Mouse (Mus musculus) inflammation-experienced regulatory T-cells, adult 16 weeks (primary cell): ENCODE results near the gene 4933436I01Rik. TPM values are rescaled to one million over a fixed set of nuclear protein-coding genes. Genes with fewer than 3 reads are reported as not detected.

ENCODE experiments used
- polyA plus RNA-seq: library from polyadenylated mRNA; unstranded; fragments of 100-300 nt; shearing (Covaris generic); gene quantifications from one replicate; pipeline ENCODE4 v1.2.1, GENCODE M21; 2017

4933436I01Rik gene
- not detected for polyA plus RNA-seq

DNA sequence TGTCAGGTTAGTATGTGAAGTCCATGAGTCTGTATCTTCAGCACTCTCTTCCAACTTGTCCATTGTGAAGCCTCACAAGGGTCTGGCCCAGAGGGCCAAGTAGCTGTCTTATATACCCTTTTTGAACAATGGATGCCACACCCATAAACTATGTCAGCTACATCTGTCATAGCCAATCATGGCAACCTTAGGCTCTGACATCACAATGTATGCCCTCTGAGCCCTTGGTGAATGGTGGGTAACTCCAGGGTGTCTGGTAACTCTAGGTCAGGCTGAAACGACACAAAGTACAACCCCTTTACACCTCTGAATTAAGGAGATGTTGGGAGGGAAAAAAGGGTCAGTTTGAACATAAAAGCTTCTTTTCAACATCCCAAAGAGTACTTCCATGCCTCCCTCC, at the start of gene 4933436I01Rik:
4933436I01Rik (minus strand) TSS at position 101 of the 400 bp plus-strand sequence.

Other genes with a start within 250 kb of the 4933436I01Rik start
- not detected for gene Gm1140, start 227.9 kb downstream of the 4933436I01Rik start, polyA plus RNA-seq
- not detected for gene Gm14692, start 225.8 kb downstream of the 4933436I01Rik start, polyA plus RNA-seq